Mouse (Mus musculus): ENCODE measurements at regions not wholly inside any gene's neighbourhood (a gene's known extent, or its start where the extent isn't known, plus 50 kb on each side); places are given as distances from the start of the nearest gene placed in this dataset.

GRCm38 (mm10) chr11:20987171-20987815 lies 103.8 kb upstream of the Peli1 start:
- no peak for DNase-seq

GRCm38 (mm10) chr11:20987841-20988251 lies 103.2 kb upstream of the Peli1 start:
- no peak for DNase-seq

DNA sequence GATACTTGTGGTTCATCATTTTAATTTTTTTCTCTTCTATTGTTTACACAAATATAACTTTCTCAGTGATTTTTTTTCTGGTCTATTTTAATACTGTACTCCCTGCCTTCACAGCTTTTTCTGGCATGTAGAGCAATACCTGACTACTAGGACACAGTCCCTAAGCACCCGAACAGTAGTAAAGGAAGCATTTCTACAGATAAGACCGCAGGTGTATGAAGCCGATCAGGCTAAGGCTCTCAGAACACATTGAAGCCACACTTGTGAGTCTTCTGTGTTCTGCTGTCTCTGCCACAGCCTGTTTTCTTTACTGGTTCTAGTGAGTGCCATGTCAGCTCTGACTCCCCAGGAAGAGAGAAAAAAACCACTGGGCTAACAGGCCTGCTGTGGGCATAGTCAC lies 102.2 kb upstream of the Peli1 start:
- DNase-seq, result no peak

GRCm38 (mm10) chr11:20993580-20993979 lies 97.5 kb upstream of the Peli1 start:
- DNase-seq, result no peak

DNA sequence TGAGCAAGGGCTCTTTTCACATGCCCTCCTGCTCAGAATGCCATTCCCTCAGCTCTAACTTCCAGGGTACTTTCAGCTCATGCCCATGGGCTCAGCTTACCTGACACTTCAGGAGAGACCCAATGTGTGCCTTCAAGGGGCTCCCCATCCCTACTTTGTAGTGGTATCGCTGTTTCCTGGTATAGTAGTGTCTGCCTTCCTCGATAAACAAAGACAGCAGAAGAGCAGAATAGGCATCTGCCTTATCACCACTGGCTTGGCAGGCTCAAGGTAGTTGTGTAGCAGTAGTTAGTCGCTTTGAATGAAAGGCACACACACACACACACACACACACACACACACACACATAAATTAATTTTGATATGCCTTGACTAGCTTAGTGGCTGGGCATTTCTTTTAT lies 89.7 kb upstream of the Peli1 start:
- DNase-seq, result no peak

GRCm38 (mm10) chr11:21007222-21007621 lies 83.9 kb upstream of the Peli1 start:
- no peak for DNase-seq

DNA sequence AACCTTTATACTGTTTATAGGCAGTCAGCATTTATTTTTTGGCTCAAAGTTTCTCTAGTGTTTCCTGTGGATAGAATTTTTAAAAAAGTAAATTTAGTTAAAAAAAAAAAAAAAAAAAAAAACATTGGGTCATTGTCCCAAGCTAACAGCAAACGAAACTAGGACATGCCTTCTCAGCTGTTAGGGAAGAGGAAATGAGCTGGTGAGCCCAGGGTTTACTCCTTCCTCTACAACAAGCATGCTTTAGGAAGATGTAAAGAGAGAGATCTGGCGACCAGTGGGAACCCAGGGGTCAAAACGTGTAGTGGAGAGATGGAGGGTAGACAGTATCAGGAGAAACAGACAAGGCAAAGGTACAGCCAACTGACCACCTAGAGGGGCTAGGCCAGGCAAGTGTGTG lies 81.6 kb upstream of the Peli1 start:
- DNase-seq, result no peak

DNA sequence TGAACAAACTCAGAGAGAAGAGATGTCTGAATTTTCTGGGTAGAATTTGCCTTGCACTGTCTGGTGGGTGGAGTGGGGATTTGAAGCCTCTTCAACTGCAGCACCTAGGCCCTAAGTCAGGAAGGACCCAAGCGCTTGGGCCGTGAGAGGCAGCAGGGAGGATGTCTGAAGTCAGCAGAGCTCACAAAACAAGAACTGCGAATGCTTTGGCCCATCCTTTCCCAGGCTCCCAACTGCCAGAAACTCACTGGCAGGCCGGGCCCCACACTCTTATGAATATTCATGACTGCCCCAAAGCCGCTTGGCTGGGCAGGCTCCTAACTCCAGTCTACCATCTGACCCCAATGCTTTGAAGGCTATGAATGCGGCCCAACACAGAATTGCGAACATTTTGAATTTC lies 80.2 kb upstream of the Peli1 start:
- no peak for DNase-seq

DNA sequence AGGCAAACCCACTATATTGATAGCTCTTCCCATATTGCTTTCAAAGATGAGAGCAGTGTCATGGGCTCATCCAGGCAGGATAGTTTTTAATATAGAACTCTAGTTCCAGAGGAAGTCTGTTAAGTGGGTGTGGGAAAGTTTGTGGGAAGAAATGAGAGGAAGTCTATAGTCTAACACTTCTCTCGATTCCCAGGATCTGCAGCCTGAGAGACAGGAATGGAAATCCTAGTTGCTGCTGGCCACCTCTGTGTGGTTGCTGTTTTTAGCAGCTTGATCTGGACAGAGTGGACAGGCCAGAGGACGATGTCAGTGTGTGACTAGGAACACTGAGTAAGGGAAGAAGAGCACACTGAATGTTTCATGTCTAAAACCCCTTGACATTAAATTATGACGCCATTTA lies 76.8 kb upstream of the Peli1 start:
- DNase-seq, result no peak

GRCm38 (mm10) chr11:21015536-21015935 lies 75.6 kb upstream of the Peli1 start:
- no peak for DNase-seq

DNA sequence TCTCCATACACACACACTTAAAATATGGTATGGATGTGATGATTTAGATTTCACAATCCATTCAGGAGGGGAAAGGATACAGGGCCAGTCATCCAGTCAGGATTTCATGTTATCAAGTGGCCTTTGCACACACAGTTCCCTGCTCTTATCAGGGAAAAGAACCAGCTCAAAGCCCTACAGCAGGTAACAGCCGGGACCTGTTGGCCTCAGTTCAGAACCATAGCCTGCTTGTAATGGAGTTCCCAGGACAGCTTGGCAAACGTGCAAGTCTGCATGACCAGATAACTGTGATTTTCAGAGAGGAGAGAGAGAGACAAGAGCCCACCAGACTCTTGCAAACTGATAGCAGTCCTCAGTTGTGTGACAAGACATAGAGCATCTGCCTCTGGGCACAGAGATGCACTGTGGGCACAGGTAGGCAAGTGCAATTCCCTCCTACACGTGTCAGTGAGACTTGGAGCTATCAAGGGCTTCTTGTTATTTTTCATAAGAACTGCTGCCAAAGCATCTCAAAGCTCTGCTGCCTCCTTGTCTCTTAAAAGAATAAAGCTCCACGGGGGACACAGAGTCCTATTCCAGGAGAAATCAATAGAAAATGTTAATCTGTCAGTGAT lies 74.9 kb upstream of the Peli1 start:
- no peak for DNase-seq

DNA sequence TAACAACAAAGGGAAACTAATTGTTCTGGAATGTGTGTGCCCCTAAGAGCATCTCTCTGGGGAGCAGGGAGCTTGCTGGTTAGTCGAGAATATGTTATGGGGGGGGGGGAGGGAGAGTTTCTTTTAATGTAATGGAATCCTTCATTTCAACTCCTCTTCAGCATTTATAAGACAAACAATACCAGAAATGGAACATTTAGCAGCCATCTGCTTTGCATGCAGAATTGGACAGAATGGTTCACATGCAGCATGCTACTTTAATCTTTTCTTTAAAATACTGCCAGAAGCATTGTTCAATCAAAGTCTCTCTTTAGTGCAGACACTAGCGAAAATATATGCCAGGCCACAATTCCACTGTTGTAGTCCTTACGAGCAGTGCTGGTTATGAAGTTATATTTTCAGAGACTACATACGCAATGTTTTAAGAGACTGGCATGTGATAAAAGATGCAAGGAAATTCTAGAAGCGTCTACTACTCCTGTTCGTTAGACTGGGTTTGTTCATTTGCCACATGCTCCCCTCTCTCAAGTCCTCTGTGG lies 74.2 kb upstream of the Peli1 start:
- no peak for DNase-seq

GRCm38 (mm10) chr11:21019829-21020228 lies 71.3 kb upstream of the Peli1 start:
- no peak for DNase-seq

GRCm38 (mm10) chr11:21024111-21024510 lies 67.0 kb upstream of the Peli1 start:
- no peak for DNase-seq

- no peak for DNase-seq
These were observed 66.6 kb upstream of the Peli1 start for GRCm38 (mm10) chr11:21024521-21024920.

DNA sequence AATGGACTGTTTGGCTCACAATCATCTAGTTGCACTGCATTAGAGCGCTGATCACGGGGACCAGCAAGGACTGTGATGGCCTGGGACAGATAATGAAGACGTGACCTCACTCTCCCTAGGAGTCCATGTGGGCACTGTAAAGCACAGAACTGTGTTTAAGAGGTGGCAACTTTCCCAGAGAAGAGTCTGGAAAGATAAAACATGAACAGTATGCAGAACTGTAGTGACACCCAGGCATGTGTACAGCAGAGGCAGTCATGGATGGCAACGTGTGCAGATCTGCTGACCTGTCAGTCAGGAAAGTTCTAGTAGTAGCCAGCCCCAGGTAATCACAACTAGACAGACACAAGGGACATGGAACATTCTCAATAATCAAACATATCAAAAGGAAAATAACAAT lies 63.8 kb upstream of the Peli1 start:
- no peak for DNase-seq

DNA sequence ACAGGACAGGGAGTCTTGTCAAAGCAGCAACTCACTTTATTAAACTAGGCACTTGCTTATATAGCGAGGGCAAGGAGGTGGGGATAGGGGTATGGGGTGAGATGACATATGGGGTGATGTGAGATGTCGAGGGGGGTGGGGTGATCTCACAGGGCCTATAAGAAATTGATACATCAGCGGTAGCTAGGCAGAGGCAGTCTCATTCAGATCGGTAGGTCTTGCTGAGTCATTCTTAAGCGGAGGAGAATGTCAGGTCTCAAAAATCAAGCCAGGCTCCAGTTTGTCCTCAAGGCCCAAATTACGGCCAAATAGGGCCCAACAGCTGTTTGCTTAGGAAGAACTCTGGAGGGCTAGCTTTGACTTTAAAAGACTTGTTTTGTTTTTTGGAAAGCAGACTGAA lies 60.7 kb upstream of the Peli1 start:
- no peak for DNase-seq

DNA sequence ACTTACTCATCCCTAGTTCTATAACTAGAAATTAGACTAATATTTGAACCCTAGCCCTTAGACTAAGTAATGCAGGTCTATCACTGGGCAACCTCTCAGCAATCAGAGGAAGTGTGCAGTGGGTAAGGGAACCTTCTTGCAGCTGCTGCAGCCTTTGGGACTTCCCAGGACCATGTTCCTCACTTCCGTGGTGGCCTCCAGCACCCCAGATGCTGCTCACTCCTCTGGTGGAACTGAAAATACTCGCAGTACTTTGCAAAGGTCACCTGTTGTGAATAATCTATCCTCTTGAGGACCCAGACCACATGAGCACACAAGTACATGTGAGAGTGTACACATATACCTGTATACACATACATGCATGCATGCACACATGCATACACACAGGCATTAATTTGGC lies 59.3 kb upstream of the Peli1 start:
- DNase-seq, result no peak

DNA sequence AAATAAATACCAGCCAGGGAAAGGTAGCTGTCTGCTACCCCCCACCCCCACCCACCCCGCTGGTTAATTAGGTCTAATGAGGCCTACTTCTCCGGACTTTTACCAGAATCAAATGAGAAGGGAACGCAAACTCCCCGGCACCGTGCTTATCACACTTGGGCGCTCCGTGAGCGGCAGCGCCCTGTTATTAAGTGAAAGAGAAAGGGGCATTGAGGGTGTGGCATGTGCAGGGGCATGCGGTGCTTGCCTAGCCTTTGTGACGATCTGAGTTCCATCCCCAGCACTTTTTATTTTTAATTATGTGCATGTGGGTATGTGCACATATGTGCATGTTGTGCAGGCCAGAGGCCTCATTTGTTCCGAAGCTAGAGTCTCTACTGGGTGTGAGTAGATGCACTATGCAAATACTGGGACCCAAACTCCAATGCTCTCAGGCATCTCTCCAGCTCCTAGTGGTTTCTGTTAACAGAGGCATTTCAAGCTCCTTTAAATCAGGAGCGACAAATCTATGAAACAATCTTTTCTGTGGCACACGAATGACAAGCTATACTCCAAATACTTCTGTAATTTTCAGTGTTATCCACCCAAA lies 57.8 kb upstream of the Peli1 start:
- DNase-seq, result no peak

GRCm38 (mm10) chr11:21033823-21034401 lies 57.2 kb upstream of the Peli1 start:
- DNase-seq, result peak; percentile 52

DNA sequence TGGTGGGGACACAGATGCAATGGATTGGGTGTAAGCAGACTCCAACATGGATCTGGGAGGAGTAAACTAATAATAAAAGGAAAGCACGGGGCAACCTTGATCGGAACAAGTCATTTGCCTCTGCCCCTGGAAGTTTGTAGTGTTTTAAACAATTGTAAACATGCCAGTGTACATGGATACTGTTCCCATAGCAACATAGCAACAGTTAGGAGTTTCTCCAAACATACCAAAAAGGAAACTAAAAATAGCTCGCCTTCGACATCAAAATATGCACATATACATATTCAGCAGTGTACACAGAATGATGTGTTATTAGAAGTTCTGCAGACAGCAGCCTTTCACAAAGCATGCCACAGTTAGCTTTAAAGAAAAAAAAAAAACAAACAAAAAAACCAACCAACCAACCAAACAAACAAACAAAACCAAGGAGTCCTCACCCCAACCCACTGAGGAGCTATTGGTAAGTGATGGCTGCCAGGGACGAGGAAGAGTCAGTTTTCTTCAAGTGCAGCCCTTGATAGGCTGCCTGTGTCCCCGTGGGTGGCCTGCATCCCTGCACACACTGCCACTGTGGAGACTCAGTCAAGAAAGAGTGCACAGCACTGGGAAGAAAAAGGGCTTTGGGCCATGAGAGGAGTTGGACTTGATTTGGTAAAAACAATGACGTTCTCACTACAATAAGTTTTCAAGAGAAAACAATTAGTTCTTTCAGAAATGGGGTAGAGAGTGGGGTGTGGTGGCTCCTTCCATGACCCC lies 54.8 kb upstream of the Peli1 start:
- no peak for DNase-seq

DNA sequence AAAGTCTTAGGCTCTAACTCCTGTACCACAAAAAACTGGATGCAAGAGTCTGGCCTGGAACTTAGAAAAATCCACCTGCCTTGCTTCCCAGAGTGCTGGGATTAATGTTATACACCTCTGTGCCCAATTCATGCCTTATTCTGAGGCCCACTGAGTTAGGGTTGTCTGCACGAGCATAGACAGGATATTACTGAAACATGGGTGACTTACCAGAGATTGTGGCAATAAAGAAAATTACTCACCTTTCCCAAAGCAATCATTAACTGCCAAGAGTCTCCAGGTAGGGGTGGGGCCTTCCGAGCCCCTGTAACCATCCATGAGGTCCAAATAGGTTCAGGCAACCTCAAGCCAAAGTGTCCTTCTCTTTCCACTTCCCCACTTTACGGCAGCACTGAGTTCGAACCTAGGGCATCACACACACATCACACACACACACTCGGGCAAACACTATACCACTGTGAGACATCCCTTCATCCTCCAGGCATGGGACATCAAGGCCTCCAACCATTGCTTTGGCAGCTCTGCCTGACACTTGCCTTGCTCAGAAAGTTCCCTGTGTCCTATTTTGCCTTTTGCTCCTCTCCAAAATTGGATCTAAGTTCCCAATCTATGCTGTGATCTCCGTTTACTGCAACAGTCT lies 53.7 kb upstream of the Peli1 start:
- no peak for DNase-seq

DNA sequence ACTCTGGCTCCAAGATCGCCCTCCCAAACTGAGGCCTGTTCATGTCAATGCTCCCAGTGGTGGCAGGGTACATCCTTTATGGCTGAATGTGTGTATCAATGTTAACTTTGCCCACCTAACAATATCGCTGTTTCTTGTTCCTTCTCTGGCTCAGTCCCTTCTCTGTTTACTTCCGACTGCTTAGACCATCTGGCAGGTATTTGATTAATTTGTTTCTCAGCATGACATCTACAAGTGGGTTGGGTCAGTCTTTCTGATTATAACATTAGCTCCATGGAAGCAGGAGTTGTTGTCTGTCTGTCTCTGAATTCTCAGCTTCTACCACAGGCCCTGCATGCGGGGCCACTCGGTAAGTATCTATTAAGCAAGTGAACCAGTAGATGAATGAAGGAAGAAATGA lies 49.9 kb upstream of the Peli1 start:
- no peak for DNase-seq

All from thymus, postnatal 25 days (tissue).